Mouse (Mus musculus) brain, adult 10 weeks (tissue): ENCODE measurements around the gene Bche. TPM values are rescaled to one million over a fixed set of nuclear protein-coding genes. Genes with fewer than 3 reads are reported as not detected.

Source experiments
- polyA plus RNA-seq: library from polyadenylated mRNA; stranded (reverse); fragments of 350-450 nt; fragmentation: Illumina TruSeq; extraction: RNeasy Lipid Tissue Mini Kit (QIAGEN cat#74804); gene quantifications from one replicate; pipeline ENCODE4 v1.2.3, GENCODE M21; 2015; ENCODE audit warnings: low read depth, low replicate concordance

Gene Bche
- polyA plus RNA-seq: 4.2 TPM

DNA sequence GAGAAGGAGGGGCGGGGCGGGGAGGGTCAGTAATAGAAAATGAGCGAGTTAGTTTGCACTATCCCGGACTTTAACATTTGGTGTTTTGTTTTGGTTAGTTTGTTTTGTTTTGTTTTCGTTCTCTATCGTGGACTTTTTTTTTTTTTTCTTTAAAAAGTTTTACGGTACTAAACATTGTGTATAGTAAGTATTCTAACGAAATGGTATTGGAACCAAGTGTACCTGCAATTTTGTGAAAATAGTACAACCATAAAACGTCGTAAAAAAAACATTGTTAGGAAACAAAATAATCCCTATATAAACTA is at the start of gene Bche:
Bche (minus strand) TSS at position 6 of the 305 bp plus-strand sequence.

